Mouse (Mus musculus): ENCODE results near the gene Rfx7.
"Not testable (repeated sequence)": the region's sequence is repeated elsewhere in the genome, so short reads cannot be mapped to it uniquely, and the experiment has no call there.

Gene Rfx7

DNA sequence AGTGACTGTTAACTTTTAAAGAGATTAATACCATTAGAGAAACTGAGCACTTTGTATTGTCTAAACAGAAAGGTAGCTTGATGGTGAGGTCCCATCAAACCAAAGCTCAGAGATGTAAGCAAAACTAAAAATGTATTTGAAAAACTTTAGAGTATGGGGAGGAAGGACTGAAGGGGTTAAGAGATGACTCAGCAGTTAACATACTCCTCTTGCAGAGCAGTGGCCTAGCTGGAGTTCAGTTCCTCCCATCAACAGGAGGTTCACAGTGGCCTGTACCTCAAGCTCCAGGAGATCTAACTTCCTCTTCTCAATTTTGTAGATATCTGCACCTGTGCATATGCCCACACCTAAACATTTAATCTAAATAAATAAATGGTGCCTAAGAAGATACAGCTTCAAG, 11.6 kb downstream of the Rfx7 start:
- DNase-seq (ENCODE audit: low spot score in 2 of 2), result no peak

- no peak for DNase-seq (ENCODE audit: low spot score in 2 of 2)
Measured at GRCm38 (mm10) chr9:72558780-72559179, 26.7 kb downstream of the Rfx7 start.

- DNase-seq (ENCODE audit: low spot score in 2 of 2), result no peak
Measured at GRCm38 (mm10) chr9:72560316-72560715, 28.3 kb downstream of the Rfx7 start.

GRCm38 (mm10) chr9:72563277-72563676, 31.2 kb downstream of the Rfx7 start:
- no peak for DNase-seq (ENCODE audit: low spot score in 2 of 2)

DNA sequence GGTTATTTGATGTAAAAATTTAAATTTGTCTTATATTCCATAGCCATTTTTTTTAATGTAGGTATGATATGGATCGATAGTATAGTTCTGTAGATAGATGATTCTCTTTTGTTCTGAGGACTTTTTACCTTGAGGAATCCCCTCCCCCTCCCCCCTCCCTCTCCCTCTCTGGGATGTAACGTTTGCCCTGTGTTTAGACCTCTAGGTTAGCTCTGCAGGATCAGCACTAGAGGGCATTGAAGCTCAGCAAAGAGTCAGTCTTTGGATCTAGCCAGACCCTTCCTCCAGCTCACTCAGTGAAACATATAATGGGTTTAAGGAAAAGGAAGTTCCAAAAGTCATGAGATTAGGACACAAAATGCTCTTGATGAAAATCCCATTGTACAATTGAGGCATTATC, 35.1 kb downstream of the Rfx7 start:
- no peak for DNase-seq (ENCODE audit: low spot score in 2 of 2)

DNA sequence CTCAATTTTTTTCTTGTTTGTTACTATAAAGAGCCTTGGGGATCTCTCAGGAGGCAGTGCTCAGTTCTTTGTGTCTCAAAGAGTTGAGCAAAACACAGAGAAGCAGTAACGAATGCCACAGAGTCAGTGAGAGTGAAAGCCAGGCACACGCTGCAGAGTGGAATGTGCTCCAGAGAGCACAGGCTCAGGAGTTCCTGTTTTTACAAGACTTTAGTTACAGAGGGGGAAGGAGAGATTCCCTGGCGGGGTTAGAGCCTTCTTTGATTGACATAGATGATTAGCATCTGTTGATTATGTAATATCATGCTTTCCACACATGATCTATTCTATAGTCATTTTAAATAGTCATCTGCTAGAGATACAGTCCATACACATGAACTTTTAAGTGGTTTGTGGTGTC, 48.2 kb downstream of the Rfx7 start:
- no peak for DNase-seq (ENCODE audit: low spot score in 2 of 2)

DNA sequence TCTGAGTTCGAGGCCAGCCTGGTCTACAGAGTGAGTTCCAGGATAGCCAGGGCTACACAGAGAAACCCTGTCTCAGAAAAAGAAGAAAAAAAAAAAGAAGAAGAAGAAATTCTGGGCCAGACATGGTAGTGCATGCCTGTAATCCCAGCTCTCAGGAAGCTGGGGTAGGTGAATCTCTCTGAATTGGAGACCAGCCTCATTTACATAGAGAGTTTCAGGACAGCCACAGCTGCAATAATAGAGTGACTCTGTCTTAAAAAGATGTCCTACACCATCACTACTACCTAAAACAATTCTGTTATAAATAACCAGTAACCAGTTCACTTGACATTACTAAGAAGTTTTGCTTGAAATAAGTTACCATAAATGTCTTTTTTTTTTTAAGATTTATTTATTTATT, 58.8 kb downstream of the Rfx7 start:
- no peak for DNase-seq (ENCODE audit: low spot score in 2 of 2)

DNA sequence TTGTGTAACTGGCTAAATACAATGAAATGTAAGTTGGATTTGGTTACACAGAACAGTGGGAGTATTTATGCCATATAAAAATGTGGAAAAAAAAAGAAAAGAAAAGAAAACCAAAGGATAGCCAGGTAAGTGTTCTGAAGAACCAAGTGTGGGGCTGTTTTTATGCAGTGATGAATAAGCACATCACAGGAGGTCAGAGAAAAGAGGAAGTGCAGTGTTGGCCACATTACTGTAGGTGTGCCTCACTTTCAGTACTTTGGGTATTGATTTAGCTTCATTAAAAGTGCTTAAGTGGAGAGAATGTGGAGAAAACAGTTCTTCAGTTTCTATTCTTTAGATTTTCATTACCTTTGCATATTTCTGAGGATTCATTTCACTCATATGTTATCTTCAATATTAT, 60.0 kb downstream of the Rfx7 start:
- DNase-seq (ENCODE audit: low spot score in 2 of 2), result no peak

DNA sequence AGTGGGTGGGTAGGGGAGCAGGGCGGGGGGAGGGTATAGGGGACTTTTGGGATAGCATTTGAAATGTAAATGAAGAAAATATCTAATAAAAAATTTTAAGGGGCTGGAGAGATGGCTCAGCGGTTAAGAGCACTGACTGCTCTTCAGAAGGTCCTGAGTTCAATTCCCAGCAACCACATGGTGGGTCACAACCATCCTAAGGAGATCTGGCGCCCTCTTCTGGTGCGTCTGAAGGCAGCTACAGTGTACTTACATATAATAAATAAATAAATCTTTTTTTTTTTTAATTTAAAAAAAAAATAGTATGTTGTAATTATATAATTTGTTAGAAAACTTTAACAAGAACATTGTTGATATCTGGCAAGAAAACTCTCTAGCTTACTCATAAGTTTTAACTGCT, 62.6 kb downstream of the Rfx7 start:
- DNase-seq (ENCODE audit: low spot score in 2 of 2), result not testable (repeated sequence)

DNA sequence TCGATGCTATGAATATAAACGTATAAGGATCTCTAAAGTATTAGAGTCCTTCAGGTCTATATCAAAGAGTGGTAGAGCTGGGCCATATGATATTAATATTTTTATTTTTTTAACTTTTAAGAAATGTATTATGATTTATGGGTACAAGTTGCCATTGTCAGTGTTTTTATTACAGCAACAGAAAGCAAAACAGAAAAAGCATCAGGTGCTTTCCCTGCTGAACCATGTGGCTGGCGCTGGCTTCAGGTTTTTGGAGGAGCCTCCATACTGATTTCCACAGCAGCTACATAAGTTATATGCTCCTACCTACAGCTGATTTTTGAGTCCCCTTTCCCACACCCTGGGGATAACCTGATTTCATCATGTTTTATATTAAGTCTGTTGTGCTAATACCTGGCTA, 68.1 kb downstream of the Rfx7 start:
- DNase-seq (ENCODE audit: low spot score in 2 of 2), result no peak

- no peak for DNase-seq (ENCODE audit: low spot score in 2 of 2)
Measured at GRCm38 (mm10) chr9:72609771-72610170, 77.7 kb downstream of the Rfx7 start.

- no peak for DNase-seq (ENCODE audit: low spot score in 2 of 2)
Measured at GRCm38 (mm10) chr9:72613884-72614283, 81.8 kb downstream of the Rfx7 start.

GRCm38 (mm10) chr9:72614786-72615480, 82.9 kb downstream of the Rfx7 start:
- no peak for DNase-seq (ENCODE audit: low spot score in 2 of 2)

DNA sequence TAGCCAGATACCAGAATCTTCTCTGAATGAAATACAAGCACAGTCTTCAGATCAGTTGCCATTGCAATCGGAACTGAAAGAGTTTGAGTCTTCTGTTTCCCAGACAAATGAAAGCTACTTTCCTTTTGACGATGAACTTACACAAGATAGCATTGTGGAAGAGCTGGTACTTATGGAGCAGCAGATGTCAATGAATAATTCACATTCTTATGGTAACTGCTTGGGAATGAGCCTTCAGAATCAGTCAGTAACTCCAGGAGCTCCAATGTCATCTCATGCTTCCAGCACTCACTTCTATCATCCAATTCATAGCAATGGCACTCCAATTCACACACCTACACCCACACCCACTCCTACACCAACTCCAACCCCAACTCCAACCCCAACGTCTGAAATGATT, 86.0 kb downstream of the Rfx7 start:
- no peak for DNase-seq (ENCODE audit: low spot score in 2 of 2)

- DNase-seq (ENCODE audit: low spot score in 2 of 2), result no peak
Measured at GRCm38 (mm10) chr9:72623605-72624004, 91.6 kb downstream of the Rfx7 start.

- no peak for DNase-seq (ENCODE audit: low spot score in 2 of 2)
Measured at GRCm38 (mm10) chr9:72627598-72627997, 95.6 kb downstream of the Rfx7 start.

- no peak for DNase-seq (ENCODE audit: low spot score in 2 of 2)
Measured at GRCm38 (mm10) chr9:72628591-72628990, 96.6 kb downstream of the Rfx7 start.

- no peak for DNase-seq (ENCODE audit: low spot score in 2 of 2)
Measured at GRCm38 (mm10) chr9:72632198-72632597, 100.2 kb downstream of the Rfx7 start.

DNA sequence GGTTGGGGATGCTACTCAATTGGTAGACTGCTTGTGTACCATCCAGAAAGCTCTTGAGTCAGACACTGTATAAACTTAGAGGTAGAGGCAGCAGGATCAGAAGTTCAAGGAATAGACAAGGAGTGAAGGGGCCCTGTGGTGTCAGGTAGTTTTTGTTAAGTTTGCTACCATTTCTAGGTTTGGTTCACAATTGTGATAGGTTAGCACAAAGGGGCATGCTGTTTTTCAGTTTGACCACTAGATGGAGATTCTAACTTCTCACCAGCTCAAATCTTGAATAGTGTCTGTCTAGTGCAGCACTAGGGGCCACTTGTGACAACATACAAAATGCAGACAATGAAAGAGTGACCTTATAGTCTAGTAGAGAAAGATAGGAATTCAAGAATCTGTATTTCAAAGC, 103.1 kb downstream of the Rfx7 start:
- no peak for DNase-seq (ENCODE audit: low spot score in 2 of 2)

DNA sequence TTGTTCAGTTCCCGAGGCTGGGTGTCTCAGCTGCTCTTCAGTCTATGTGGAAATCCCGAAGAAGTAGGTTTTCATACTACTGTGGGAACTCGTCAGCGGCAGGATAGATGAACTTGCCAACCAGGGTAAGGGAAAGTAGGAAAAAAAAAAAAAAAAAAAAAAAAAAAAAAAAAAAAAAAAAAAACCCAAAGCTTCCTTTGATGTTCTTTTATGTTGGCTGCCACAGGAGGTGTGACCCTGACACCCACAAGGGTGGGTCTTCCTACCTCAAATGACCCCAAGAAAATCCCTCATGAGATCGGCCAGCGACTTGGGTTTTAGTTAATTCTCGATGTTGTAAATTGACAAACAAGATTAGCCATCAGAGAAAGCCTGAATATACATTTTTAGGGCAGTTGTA, 104.5 kb downstream of the Rfx7 start:
- DNase-seq (ENCODE audit: low spot score in 2 of 2), result no peak

DNA sequence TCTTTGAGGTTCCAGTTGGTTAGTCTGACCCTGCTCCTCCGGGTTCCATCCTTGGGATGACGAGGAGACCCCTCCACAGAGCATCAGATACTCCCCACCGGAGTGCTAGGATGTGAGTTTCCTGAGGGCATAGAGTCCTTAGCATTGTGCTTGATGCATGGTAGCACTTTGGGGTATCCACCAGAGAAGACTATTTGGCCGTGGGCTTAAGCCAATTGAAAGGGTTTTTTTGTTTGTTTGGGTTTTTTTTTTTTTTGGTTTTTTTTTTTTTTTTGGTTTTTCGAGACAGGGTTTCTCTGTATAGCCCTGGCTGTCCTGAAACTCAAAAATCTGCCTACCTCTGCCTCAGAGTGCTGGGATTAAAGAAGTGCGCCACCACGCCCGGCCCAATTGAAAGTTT, 105.2 kb downstream of the Rfx7 start:
- no peak for DNase-seq (ENCODE audit: low spot score in 2 of 2)

- DNase-seq (ENCODE audit: low spot score in 2 of 2), result no peak
Measured at GRCm38 (mm10) chr9:72638951-72639842, 107.2 kb downstream of the Rfx7 start.
